Mouse (Mus musculus) small intestine, adult 2 months (tissue): Measurements from ENCODE around the gene Chrna9.

Experiments
- CTCF ChIP-seq: fragments of 200-500 bp; IDR thresholded peaks from 2 replicates; pipeline ENCODE4 v1.5.1; 2012; ENCODE audit warnings: low read depth, mild to moderate bottlenecking, control low read depth, inconsistent platforms, low read length, moderate library complexity, mixed read lengths; ENCODE audit not compliant: insufficient replicate concordance, insufficient read length; ENCODE audit errors: extremely low read depth
- POLR2A ChIP-seq: fragments of 200-500 bp; IDR thresholded peaks from 2 replicates; pipeline ENCODE4 v1.6.1; 2012; ENCODE audit warnings: low read depth, mild to moderate bottlenecking, control low read depth, inconsistent platforms, low read length, moderate library complexity

DNA sequence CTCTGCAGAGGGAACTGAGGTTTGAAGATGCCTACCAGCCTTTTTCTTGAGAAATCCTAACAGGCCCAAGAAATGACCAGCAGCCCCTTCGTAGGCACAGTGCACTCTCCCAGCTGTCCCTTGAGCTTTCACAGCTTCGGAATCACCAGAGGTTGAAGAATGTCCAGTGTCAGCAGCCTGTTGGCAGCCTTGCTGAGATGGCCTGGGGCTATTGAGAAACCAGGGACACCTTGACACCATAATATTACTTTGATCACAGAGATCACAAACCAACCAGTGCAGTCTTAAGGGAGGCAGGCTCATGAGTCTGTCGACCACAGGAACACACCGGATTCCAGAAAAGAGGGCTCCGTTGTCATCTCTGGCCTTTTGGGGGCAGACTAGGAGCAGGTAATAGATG lies 66.5 kb downstream of the Chrna9 start:
- TF ChIP-seq POLR2A (no peak), CTCF (no peak)
